Mouse (Mus musculus) mouse trophoblast stem cell (cell line): Measurements from ENCODE around the gene C1qtnf1.
"Not testable (repeated sequence)": the region's sequence is repeated elsewhere in the genome, so short reads cannot be mapped to it uniquely, and the experiment has no call there.

ENCODE experiments used
- in situ Hi-C, 2 experiments: fragments of 300-500 bp; cut with MseI, MboI; formaldehyde crosslinking; loops; 2 replicates in 1 of 2; 3 replicates in 1 of 2; pipeline ENCODE4 v1.15.1; 2025

The C1qtnf1 gene

GRCm38 (mm10) chr11:118427986-118428385 is at the start of gene C1qtnf1:
TSS of gene C1qtnf1 (plus strand) at chr11:118428203.
- in situ Hi-C loops: no loop called here

- in situ Hi-C loops: no loop called here
Measured at GRCm38 (mm10) chr11:118378656-118379055, 49.3 kb upstream of the C1qtnf1 start.

- in situ Hi-C loops: no loop called here
Measured at GRCm38 (mm10) chr11:118379251-118380009, 48.6 kb upstream of the C1qtnf1 start.

GRCm38 (mm10) chr11:118387816-118388215 is 40.2 kb upstream of the C1qtnf1 start:
- in situ Hi-C loops: not testable (repeated sequence)

- in situ Hi-C loops: no loop called here
Measured at GRCm38 (mm10) chr11:118393991-118394390, 34.0 kb upstream of the C1qtnf1 start.

- in situ Hi-C loops: no loop called here
Measured at GRCm38 (mm10) chr11:118394538-118394937, 33.5 kb upstream of the C1qtnf1 start.

- in situ Hi-C loops: no loop called here
Measured at GRCm38 (mm10) chr11:118397806-118398530, 30.0 kb upstream of the C1qtnf1 start.

- in situ Hi-C loops: no loop called here
Measured at GRCm38 (mm10) chr11:118399891-118400565, 28.0 kb upstream of the C1qtnf1 start.

GRCm38 (mm10) chr11:118400566-118400936 is 27.5 kb upstream of the C1qtnf1 start:
- in situ Hi-C loops: no loop called here

GRCm38 (mm10) chr11:118401195-118401594 is 26.8 kb upstream of the C1qtnf1 start:
- in situ Hi-C loops: no loop called here

GRCm38 (mm10) chr11:118401760-118402280 is 26.2 kb upstream of the C1qtnf1 start, which contains the start of gene Lgals3bp:
TSS of gene Lgals3bp (minus strand) at chr11:118402092.
- in situ Hi-C loops: no loop called here

- in situ Hi-C loops: no loop called here
Measured at GRCm38 (mm10) chr11:118403183-118403582, 24.8 kb upstream of the C1qtnf1 start.

- in situ Hi-C loops: no loop called here
Measured at GRCm38 (mm10) chr11:118403951-118404899, 23.8 kb upstream of the C1qtnf1 start.

- in situ Hi-C loops: no loop called here
Measured at GRCm38 (mm10) chr11:118405311-118405710, 22.7 kb upstream of the C1qtnf1 start.

GRCm38 (mm10) chr11:118406521-118406920 is 21.5 kb upstream of the C1qtnf1 start:
- in situ Hi-C loops: no loop called here

GRCm38 (mm10) chr11:118407318-118407910 is 20.6 kb upstream of the C1qtnf1 start:
- in situ Hi-C loops: no loop called here

GRCm38 (mm10) chr11:118408051-118408740 is 19.8 kb upstream of the C1qtnf1 start:
- in situ Hi-C loops: no loop called here

GRCm38 (mm10) chr11:118409106-118410072 is 18.6 kb upstream of the C1qtnf1 start:
- in situ Hi-C loops: no loop called here

GRCm38 (mm10) chr11:118410073-118410444 is 17.9 kb upstream of the C1qtnf1 start:
- in situ Hi-C loops: no loop called here
